Mouse (Mus musculus) adipocyte (in vitro differentiated cells): ENCODE results near the gene Fam19a2.

Experiments
- DNase-seq: peaks from one replicate; pipeline ENCODE4 v3.0.0-alpha.2; 2016; ENCODE audit warnings: low spot score

The Fam19a2 gene

GRCm38 (mm10) chr10:123570616-123571188, 306.9 kb downstream of the Fam19a2 start:
- no peak for DNase-seq

- no peak for DNase-seq
Observed at GRCm38 (mm10) chr10:123572342-123573070, 308.7 kb downstream of the Fam19a2 start.

DNA sequence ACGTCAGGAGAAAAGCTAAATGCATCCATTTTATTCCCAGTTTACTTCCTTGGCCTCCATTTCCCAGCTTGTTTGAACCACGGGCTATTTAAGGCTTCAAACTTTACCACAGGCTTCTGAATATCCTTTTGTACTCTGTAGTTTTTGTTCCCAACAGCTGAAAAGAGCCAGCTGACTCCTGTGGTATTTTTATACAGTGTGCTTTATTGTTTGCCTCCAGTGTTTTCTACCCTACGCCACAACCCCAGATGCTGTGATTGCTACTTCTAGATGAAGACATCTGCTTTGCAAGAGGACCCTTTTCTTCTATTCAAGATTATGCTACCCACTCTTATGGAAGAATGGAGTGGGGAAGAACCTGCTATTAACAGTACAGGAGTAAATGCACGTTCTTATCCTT, 314.0 kb downstream of the Fam19a2 start:
- no peak for DNase-seq

- no peak for DNase-seq
Observed at GRCm38 (mm10) chr10:123579012-123579411, 315.2 kb downstream of the Fam19a2 start.

GRCm38 (mm10) chr10:123595043-123595442, 331.2 kb downstream of the Fam19a2 start:
- no peak for DNase-seq

- DNase-seq: no peak
Observed at GRCm38 (mm10) chr10:123597059-123597458, 333.3 kb downstream of the Fam19a2 start.

DNA sequence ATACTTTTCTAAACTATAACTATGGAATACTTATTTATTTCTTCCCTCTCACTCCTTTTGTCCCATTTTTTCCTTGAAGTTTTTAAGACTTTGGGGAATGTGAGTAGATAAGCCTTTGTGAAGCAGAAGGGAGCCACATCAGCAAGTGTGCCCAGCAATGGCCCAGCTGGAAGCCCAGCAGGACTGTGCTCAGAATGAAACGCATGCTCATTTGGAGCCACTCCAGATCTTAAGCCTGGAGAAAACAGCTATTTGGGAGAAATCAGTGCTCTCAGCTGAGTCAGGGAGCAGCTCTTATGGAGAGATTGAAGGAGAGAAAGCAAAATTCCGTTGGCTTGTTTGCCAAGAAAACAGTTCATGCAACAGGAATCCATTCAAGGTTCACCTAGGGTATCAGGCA, 341.9 kb downstream of the Fam19a2 start:
- DNase-seq: no peak

DNA sequence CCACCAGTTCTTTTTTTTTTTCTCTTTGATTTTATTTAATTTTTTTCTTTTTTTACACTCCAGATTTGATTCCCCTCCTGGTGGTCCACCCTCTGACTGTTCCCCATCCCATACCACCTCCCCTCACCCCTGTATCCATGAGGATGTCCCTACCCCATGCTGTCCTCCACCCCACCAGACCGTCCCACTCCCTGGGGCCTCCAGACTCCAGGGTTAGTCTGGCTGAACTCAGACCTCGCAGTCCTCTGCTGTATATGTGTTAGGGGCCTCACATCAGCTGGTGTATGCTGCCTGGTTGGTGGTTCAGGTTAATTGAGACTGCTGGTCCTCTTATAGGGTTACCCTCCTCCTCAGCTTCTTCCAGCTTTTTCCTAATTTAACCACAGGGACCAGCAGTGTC, 362.9 kb downstream of the Fam19a2 start:
- no peak for DNase-seq

GRCm38 (mm10) chr10:123629248-123629744, 365.5 kb downstream of the Fam19a2 start:
- DNase-seq: no peak

GRCm38 (mm10) chr10:123632029-123632428, 368.2 kb downstream of the Fam19a2 start:
- DNase-seq: no peak

- DNase-seq: no peak
Observed at GRCm38 (mm10) chr10:123636655-123637054, 372.9 kb downstream of the Fam19a2 start.

GRCm38 (mm10) chr10:123637496-123637895, 373.7 kb downstream of the Fam19a2 start:
- no peak for DNase-seq

- DNase-seq: no peak
Observed at GRCm38 (mm10) chr10:123645568-123645967, 381.8 kb downstream of the Fam19a2 start.

- DNase-seq: no peak
Observed at GRCm38 (mm10) chr10:123671208-123671607, 407.4 kb downstream of the Fam19a2 start.

DNA sequence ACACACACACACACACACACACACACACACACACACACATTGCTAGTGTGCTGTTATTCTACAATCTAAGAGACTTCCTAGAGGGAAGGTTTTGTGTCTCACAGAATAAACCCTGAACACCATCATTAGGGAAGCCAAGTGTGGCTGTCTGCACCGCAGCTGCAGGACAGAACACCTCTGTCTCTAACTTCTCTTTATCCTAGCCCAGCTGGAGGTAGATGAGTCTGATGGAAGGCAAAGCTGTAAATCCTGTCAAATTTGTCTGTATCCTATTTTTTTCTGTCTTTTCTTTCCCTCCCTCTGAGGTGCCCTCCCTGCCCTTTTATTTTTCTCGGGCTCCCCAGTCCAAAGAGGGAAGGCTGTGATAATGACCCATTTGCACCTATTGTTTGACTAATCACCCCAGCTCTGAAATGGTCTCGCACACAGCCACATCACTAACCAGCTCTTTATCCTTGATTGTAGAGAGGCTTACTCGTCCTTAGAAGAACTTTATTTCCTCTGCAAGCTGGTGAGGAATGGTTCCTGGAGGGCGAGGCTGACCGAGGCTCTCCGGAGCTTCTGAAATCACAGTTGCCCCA, 414.6 kb downstream of the Fam19a2 start:
- no peak for DNase-seq

DNA sequence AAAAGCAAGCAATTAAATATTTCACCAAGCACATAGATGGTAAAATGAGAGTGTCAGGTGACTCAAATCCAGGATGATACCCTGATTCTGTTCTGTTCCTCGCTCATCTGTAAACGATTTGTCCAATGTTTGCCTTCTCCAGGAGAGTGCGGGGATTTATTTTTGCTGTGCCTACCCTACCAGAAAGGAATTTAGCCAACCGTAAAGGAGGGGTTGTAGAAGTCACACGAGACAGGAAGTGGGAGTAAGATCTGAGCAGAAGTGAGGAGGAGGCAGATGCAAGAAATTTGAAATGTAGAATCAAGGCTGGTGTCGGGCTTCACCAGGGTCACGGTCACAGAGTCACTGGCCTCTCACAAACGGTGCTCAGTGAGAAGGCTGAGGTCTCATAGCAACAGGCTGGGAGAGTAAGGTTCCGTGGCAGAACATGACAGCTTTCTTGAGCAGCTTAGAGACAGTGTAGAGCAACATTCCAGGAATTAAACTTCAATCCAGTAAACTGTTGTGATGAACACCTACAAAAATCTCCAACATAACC, 419.0 kb downstream of the Fam19a2 start:
- no peak for DNase-seq

DNA sequence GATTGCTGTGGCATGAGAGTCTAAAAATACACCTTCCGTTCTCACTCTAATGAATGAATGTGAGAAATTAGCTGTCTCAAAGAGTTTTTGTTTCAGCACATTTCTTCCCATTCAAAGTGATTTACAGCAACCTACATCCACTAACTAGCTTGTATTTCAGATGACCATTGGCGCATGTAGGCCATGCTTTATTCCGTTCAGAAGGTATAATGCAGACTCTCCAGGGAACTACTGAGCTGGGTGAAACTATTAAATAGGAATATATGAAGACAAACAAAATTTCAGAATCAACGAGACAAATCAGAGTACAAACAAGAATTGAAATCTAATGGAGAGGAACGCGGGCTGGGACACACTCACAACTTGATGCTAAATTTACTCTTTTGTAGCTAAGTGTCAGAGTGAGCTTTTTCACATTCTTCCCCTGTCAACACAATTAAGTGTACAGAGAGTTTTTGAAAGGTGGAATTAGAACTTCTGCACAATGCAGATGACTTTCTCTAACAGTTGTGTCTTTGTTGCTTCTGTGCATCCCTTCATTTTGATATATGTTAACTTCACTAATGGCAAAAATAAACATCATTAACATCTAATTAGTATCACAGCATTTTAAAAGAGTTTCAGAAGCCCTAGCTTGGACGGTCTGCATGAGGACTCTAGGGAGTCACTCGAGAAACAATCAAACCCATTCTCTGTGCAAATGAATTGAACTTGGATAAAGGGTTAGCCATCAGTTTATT, 428.6 kb downstream of the Fam19a2 start:
- no peak for DNase-seq

- no peak for DNase-seq
Observed at GRCm38 (mm10) chr10:123692926-123693224, 429.1 kb downstream of the Fam19a2 start.

GRCm38 (mm10) chr10:123702595-123702994, 438.8 kb downstream of the Fam19a2 start:
- no peak for DNase-seq

GRCm38 (mm10) chr10:123707026-123707425, 443.2 kb downstream of the Fam19a2 start:
- DNase-seq: no peak

DNA sequence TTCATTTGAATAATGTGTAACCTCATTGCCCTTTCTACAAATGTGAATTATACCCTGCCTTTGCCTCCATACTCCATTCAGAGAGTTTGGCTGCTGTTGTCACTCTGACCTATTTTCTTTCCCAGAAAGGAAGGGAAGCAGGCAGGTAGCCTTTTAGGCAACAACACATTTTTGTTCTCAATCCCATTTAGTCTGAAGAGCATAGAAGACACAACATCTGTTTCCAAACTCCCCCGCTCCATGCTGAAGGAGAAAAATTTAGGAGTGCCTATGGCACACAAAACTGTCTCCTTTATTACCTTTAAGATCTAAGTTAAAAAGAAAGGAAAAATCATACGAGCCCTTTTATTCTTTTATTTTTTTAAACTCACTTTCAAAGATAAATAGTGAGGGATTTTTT, 446.9 kb downstream of the Fam19a2 start:
- no peak for DNase-seq

DNA sequence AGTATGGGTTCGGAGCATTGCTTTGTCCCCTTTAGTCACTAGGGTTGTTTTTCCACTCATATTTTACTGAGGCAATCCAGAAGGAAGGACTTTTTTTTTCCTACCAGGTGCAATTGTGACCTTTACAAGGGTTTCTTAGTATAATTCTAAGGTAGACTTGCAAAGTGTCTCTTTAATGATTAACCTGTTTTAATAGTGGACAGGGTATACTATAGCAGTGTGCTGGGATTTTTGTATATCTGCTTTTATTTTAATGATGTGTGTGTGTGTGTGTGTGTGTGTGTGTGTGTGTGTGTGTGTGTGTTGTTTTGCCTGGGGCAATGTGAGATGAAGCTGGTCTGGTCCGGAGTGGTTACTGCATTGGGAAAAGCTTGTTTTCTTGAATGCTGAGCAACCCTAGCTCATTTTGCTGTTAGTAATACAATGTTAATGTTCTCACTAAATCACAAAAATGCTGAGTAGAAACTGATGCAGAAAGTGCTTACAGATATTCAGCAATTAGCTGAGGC, 458.2 kb downstream of the Fam19a2 start:
- DNase-seq: no peak
